Mouse (Mus musculus): ENCODE results near the gene Spz1. TPM values are rescaled to one million over a fixed set of nuclear protein-coding genes. Genes with fewer than 3 reads are reported as not detected.

The Spz1 gene
- polyA plus RNA-seq, 1 experiment from 2014 or later, result not detected

Other genes with a start within 250 kb of the Spz1 start
- gene Dhfr, start 221.4 kb downstream of the Spz1 start, polyA plus RNA-seq (2015; fragmentation: Nextera tagmentation; extraction: Ambion mirVana), result 18.6 and 20.0 TPM in 2 replicates
- gene Msh3, start 221.2 kb downstream of the Spz1 start, polyA plus RNA-seq (2015; fragmentation: Nextera tagmentation; extraction: Ambion mirVana), result 20.8 and 24.8 TPM in 2 replicates
- gene Ankrd34b, start 150.3 kb downstream of the Spz1 start, polyA plus RNA-seq (2015; fragmentation: Nextera tagmentation; extraction: Ambion mirVana), result 0.10 and 0.11 TPM in 2 replicates
- gene Fam151b, start 92.2 kb downstream of the Spz1 start, polyA plus RNA-seq (2015; fragmentation: Nextera tagmentation; extraction: Ambion mirVana), result 0.14 TPM in 1 of 2 replicates, not detected in the other
- 6.6 and 8.8 TPM in 2 replicates for gene Zfyve16, start 45.3 kb downstream of the Spz1 start, polyA plus RNA-seq (2015; fragmentation: Nextera tagmentation; extraction: Ambion mirVana)
- 18.3 and 21.4 TPM in 2 replicates for gene Serinc5, start 34.9 kb upstream of the Spz1 start, polyA plus RNA-seq (2015; fragmentation: Nextera tagmentation; extraction: Ambion mirVana)
- 23.2 TPM in 2 replicates for gene Thbs4, start 218.6 kb upstream of the Spz1 start, polyA plus RNA-seq (2015; fragmentation: Nextera tagmentation; extraction: Ambion mirVana)

Data from intestine, embryonic 15.5 days (tissue).